Mouse (Mus musculus) telencephalon, adult 2 months (tissue): ENCODE measurements at regions not wholly inside any gene's neighbourhood (a gene's known extent, or its start where the extent isn't known, plus 50 kb on each side); places are given as distances from the start of the nearest gene placed in this dataset.

Source experiments
- DNase-seq: peaks from one replicate; pipeline ENCODE4 v3.0.0-alpha.2; 2011; ENCODE audit warnings: low read depth, low spot score

GRCm38 (mm10) chr6:93031812-93032330 is 88.6 kb upstream of the Adamts9 start:
- no peak for DNase-seq

- DNase-seq, result no peak
Measured at GRCm38 (mm10) chr6:93026068-93027022, 83.1 kb upstream of the Adamts9 start.

GRCm38 (mm10) chr6:93014534-93014933 is 71.2 kb upstream of the Adamts9 start:
- DNase-seq, result no peak

DNA sequence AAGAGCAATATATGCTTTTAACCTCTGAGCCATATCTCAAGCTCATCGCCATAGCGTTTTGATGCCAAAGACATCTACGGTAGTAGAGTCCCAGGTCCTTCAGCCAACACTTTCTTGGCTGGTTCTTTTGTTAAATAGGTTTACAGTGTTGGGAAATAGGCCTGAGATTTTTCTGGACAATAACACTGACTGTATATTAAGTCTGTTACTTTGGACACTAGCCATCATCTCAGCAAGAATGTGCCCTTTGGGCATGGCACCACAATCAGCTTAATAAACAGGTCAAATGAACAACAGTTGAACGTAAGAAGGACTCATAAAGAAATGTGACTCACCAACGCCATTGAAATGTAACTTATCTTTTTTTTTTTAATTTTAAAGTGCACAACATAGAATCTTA is 68.6 kb upstream of the Adamts9 start:
- DNase-seq, result no peak

DNA sequence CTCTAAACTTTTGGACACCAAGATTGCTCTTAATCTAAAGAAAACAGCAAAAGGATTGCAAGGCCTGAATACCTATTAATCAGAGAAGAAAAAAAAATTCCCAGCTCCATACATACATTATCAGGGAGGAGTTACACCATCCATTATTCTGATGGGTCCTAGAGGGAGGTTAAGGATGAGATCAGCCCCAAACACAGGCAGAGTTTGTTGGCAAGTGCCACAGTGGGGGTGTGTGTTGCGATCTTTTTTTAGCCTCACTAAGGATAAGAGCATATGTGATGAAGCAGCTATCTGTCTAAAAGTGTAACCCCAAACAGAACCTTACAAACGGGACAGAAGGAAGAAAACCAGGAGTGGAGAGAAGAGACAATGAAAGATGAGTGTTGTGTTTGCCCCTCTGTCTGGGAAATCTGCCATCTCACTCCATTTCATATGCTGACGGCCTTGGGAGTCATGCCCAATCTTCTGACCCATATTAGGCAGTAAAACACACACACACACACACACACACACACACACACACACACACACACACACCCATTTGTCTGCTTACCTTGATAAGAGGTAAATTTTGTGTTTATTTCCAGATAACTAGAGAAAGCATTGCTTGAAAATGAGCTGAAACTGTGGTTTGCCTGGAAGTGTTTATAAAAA is 61.4 kb upstream of the Adamts9 start:
- no peak for DNase-seq

DNA sequence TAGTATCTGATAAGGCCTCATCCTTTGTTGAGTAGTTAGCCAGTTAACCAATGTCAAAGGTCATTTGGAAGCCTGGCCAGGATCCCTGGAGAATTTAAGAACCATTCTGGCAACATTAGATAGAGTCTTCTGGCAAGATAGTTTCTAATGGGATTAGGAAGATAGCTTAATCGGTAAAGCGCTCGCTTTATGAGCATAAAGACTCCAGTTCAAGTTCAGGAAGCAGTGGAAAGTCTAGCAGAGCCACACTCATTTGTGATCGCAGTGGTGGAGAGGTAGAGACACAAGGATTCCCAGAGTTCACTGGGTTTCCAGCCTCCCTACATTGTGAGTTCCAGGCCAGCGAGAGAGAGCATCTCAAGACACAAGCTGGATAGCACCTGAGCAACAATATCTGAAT is 60.5 kb upstream of the Adamts9 start:
- no peak for DNase-seq

- no peak for DNase-seq
Measured at GRCm38 (mm10) chr6:92993647-92994046, 50.4 kb upstream of the Adamts9 start.
